Mouse (Mus musculus) hematopoietic stem cell, adult 5-6 weeks (primary cell): ENCODE results near the gene Fbxl7. TPM values are rescaled to one million over a fixed set of nuclear protein-coding genes. Genes with fewer than 3 reads are reported as not detected.

Experiments
- ATAC-seq, 2 experiments: fragments of 125-278 bp in 1 of 2; replicated peaks in 1 of 2; 2 replicates each; pipeline ENCODE4 v1.8.0; 2016 to 2017; ENCODE audit warnings: inconsistent platforms in 2 of 2, mild to moderate bottlenecking in 2 of 2, moderate number of reproducible peaks in 2 of 2, low read depth in 1 of 2, moderate TSS enrichment in 1 of 2; ENCODE audit not compliant: low FRiP score in 2 of 2, poor library complexity in 2 of 2, severe bottlenecking in 2 of 2, insufficient read depth in 1 of 2, low TSS enrichment in 1 of 2
- total RNA-seq: library from RNA; stranded (forward); fragments of 172-1452, 232-1000 nt; gene quantifications from 2 replicates; pipeline ENCODE4 v1.2.3, GENCODE M21; 2017

Gene Fbxl7
- total RNA-seq: not detected in 2 replicates

- peak; percentile 65 to 79 for ATAC-seq
Observed at GRCm38 (mm10) chr15:26895251-26895711, at the start of gene Fbxl7. TSS of gene Fbxl7 (minus strand) at chr15:26895580.

- ATAC-seq: no peak
Observed at GRCm38 (mm10) chr15:26922026-26922425, 26.6 kb upstream of the Fbxl7 start.

GRCm38 (mm10) chr15:26913427-26913826, 18.0 kb upstream of the Fbxl7 start:
- no peak for ATAC-seq

GRCm38 (mm10) chr15:26895761-26896160, 381 bp upstream of the Fbxl7 start:
- ATAC-seq: no peak

GRCm38 (mm10) chr15:26894801-26895229, 565 bp downstream of the Fbxl7 start:
- ATAC-seq: peak; percentile 9 to 20; a peak in 1 of 4 replicates

GRCm38 (mm10) chr15:26894031-26894655, 1.2 kb downstream of the Fbxl7 start:
- ATAC-seq: peak; percentile 47 to 65; a peak in 3 of 4 replicates

GRCm38 (mm10) chr15:26893136-26893535, 2.2 kb downstream of the Fbxl7 start:
- no peak for ATAC-seq

GRCm38 (mm10) chr15:26889971-26890370, 5.4 kb downstream of the Fbxl7 start:
- no peak for ATAC-seq

- ATAC-seq: no peak
Observed at GRCm38 (mm10) chr15:26888170-26888569, 7.2 kb downstream of the Fbxl7 start.

- ATAC-seq: no peak
Observed at GRCm38 (mm10) chr15:26885979-26886378, 9.4 kb downstream of the Fbxl7 start.

- no peak for ATAC-seq
Observed at GRCm38 (mm10) chr15:26880212-26880956, 15.0 kb downstream of the Fbxl7 start.

- no peak; a peak in 1 of 4 replicates for ATAC-seq
Observed at GRCm38 (mm10) chr15:26875687-26876086, 19.7 kb downstream of the Fbxl7 start.

GRCm38 (mm10) chr15:26872234-26872633, 23.1 kb downstream of the Fbxl7 start:
- ATAC-seq: no peak

- ATAC-seq: peak; percentile 91 to 99
Observed at GRCm38 (mm10) chr15:26869197-26869596, 26.2 kb downstream of the Fbxl7 start.

GRCm38 (mm10) chr15:26867521-26867920, 27.9 kb downstream of the Fbxl7 start:
- no peak for ATAC-seq

GRCm38 (mm10) chr15:26862173-26862572, 33.2 kb downstream of the Fbxl7 start:
- no peak for ATAC-seq

GRCm38 (mm10) chr15:26849626-26850025, 45.8 kb downstream of the Fbxl7 start:
- ATAC-seq: no peak

- ATAC-seq: no peak
Observed at GRCm38 (mm10) chr15:26842216-26842615, 53.2 kb downstream of the Fbxl7 start.
